Mouse (Mus musculus): ENCODE measurements around the gene Aldh3a2.

Gene Aldh3a2

GRCm38 (mm10) chr11:61273928-61274327, 6.7 kb upstream of the Aldh3a2 start:
- in situ Hi-C loops (cut with MboI, MseI), result no loop called here

GRCm38 (mm10) chr11:61271612-61272011, 4.3 kb upstream of the Aldh3a2 start:
- in situ Hi-C loops (cut with MboI, MseI), result no loop called here

DNA sequence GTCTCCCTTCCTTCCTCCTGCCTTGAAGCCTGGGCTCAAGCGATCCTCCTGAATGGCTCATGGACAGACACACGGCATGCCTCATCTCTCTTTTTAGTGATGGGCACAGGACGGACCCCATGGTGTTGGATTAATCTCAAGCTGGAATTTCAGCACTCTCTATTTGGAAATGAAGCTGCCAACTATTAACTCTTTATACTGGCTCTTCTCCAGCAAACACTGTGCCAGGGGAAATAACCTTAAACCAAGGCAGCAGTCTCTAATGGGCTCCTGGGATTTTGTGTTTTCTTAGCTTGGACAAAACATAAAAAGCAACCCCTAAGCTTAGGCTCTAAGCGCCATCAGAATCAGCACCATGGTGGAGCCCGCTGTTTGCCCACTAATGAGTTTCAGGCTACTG, 3.1 kb upstream of the Aldh3a2 start:
- in situ Hi-C loops (cut with MboI, MseI), result no loop called here

DNA sequence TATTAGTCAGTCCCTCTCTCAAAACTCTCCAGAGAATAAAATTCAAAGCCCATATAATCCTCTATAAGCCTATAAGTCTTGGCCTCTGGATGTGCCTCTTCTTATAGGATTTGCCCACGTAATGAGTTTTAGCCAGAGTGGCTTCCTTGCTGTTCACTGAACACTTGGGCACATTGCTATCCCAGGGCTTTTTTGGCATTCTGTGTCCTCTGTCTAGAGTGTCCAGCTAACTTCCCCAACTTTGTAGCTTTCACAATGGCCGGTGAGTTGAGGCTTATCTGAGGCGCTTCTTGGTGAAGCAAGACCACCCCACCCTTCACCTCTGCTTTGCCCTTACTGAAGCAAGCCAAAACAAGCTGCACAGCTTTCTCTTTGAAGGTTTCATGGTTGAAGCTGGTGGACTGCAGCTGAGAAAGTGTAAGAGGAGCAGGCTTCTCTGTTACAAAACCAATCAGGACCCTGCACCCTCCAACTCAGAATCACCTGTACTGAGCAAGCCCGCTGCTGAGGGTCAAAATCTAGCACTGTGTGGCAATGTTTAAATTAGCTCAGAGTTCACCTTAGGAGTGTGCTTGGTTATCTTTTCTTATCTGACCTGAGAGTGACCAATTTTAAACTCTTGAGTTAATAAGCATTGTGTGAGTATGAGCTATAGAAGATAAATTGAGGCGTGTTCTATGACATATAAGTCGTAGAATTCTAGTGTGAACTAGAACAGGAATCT, 1.5 kb upstream of the Aldh3a2 start:
- in situ Hi-C loops (cut with MboI, MseI), result no loop called here

GRCm38 (mm10) chr11:61263841-61264240, 3.4 kb downstream of the Aldh3a2 start:
- in situ Hi-C loops (cut with MboI, MseI), result no loop called here

DNA sequence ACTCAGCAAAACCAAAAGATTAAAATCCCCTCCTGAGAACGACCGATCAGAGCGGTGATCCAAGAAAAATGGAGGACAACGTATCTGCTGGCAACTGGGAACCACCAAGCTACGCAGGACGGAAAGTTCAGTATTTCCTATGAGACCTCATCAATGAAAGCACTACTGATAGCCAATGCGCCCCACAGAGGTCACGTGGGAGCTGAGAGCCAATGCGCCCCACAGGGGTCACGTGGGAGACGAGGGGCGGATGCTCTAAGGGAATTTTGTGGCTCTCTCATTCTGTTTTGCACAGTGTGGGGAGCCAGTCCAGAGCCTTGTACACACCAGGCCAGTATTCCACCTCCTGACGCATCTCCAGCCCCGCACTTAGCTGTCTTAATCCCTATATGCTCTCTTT, 4.7 kb downstream of the Aldh3a2 start:
- in situ Hi-C loops (cut with MboI, MseI), result no loop called here

DNA sequence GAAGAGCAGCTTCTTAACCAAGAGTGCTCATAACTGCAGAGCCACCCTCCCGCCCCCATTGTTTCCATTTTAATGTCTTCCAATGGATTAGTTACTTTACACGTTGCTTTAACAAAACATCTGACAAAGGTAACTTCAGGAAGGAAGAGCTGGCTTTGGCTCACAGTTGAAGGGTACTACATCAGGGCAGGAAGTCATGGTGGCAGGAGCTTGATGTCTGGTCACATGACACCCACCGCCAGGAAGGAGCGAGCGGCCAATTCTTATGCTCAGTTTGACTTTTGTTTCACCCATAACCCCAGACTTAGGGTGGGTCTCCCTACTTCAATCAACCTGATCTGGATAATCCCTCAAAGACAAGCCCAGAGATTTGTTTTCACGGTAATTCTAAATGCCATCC, 8.2 kb downstream of the Aldh3a2 start:
- in situ Hi-C loops (cut with MboI, MseI), result no loop called here

DNA sequence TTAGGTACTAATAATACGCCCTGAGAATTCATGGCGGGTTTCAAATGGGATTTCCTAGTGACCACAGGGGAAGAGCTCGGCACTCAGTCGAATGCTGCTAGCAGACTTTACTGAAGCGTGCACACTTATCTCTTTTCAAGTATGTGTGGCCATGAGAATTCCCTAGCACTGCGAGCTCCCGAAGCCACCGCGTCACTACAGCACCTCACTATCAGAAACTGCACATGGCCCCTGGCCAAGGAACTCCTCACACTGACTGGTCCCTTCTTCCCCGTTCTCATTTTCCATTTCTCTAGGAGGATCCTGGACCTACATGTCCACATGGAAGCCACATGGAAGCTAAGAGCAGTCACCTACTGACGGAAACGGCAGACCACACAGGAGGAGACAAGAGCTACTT, 14.5 kb downstream of the Aldh3a2 start:
- in situ Hi-C loops (cut with MboI, MseI), result no loop called here

DNA sequence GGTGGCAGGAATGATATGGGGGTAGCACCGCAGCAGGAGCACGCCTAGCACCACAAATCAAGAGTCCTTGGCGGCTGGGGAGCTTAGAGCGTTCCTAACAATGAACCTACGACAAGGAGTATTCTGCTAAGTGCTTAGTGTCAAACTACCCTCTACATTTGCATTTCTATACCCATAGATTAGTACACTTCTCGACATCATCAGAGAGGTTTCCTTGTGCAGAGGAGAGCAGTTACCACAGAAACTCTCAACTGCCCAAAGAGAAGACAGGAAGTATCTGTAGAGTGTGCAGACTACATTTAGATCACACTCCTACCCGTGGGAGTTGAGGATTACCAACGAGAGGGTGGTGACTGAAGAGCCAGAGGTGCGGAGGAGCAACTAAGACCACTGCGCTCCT, 15.5 kb downstream of the Aldh3a2 start:
- in situ Hi-C loops (cut with MboI, MseI), result no loop called here

GRCm38 (mm10) chr11:61244406-61244805, 22.9 kb downstream of the Aldh3a2 start:
- in situ Hi-C loops (cut with MboI, MseI), result no loop called here

GRCm38 (mm10) chr11:61236015-61236414, 31.2 kb downstream of the Aldh3a2 start:
- in situ Hi-C loops (cut with MboI, MseI), result no loop called here

- in situ Hi-C loops (cut with MboI, MseI), result no loop called here
Observed at GRCm38 (mm10) chr11:61234174-61234573, 33.1 kb downstream of the Aldh3a2 start.

DNA sequence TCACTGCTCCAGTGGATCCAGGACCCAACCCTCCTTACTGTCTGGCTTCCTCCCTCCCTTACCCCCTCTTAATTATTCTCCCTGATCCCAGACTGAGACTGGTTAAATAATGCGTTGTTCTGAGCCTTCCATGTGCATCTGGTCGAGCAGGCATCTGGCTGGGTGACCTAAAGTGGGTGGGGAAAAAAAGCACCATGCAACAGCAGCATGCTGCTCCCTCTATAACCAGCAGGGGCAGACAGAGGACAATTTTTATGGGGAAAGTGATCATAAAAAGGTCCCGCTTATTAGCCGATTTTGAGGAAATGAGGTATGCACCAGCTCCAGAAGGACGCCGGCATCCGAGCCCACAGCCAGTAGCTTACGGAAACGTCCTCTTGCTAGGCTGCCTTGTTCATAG, 35.9 kb downstream of the Aldh3a2 start:
- in situ Hi-C loops (cut with MboI, MseI), result no loop called here

DNA sequence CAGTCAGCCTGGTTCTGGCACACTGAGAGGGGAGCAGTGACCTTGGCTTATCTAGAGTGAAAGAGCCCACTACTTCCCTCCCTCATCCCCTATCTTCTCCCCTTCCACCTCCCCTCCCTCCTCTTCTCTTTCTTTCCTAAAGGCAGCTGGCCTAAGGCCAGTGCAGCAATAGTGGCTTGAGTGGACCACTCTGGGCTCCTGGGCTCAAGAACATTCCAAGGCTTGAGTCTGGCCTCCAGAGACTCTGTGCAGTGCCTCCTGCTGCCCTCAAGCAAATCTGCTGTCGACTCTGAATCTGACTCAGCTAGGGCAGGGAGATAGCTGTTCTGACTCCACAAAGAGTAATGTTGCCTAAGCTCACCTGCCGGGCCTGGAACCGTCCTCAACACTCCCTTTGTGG, 38.9 kb downstream of the Aldh3a2 start:
- in situ Hi-C loops (cut with MboI, MseI), result no loop called here

GRCm38 (mm10) chr11:61227816-61228215, 39.4 kb downstream of the Aldh3a2 start:
- in situ Hi-C loops (cut with MboI, MseI), result no loop called here

- in situ Hi-C loops (cut with MboI, MseI), result no loop called here
Observed at GRCm38 (mm10) chr11:61225941-61226412, 41.3 kb downstream of the Aldh3a2 start.

DNA sequence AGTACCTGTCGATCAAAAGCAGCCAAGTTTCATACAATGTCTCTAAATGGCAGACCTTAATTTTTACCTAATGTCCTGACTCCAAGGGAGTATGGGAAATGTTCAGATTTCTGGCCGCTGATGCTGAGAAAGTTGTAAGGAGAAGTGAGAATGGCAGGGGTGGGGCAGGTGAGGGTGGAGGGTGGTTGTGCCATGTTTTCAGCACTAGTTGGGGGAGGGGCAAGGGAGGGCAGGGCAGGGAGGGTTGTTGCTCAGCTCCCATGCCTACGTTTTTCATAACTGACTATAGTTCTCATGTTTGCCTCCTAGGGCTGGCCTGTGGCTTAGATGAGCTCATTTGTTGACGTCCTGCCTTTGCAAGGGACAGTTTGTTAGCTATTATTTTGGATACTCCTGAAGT, 41.8 kb downstream of the Aldh3a2 start:
- in situ Hi-C loops (cut with MboI, MseI), result no loop called here

DNA sequence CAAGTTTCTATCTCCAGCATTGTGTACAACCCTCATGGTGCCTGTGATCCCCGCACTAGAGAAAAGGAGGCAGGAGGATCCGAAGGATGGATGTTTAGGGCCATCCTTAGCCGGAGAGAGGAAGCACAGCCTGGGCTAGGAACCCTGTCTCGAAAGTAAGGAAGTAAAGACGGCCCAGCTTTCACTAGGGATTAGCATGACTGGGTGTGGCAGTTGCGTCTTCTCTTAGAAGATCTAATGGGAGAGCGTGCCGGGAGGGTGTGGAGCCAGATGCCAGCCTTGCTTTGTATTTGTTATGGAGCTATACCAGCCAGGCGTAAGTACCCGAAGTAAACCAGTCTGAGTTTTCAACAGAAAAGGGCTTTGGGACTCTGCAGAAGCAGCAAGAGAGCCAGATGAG, 42.4 kb downstream of the Aldh3a2 start:
- in situ Hi-C loops (cut with MboI, MseI), result loop anchor here (25.0 kb wide), 1 partner anchor 162 kb away; the partner anchor contains the start of gene Slc47a1

GRCm38 (mm10) chr11:61224234-61224744, 43.0 kb downstream of the Aldh3a2 start:
- in situ Hi-C loops (cut with MboI, MseI), result loop anchor here (25.0 kb wide), 1 partner anchor 163 kb away; the partner anchor contains the start of gene Slc47a1

DNA sequence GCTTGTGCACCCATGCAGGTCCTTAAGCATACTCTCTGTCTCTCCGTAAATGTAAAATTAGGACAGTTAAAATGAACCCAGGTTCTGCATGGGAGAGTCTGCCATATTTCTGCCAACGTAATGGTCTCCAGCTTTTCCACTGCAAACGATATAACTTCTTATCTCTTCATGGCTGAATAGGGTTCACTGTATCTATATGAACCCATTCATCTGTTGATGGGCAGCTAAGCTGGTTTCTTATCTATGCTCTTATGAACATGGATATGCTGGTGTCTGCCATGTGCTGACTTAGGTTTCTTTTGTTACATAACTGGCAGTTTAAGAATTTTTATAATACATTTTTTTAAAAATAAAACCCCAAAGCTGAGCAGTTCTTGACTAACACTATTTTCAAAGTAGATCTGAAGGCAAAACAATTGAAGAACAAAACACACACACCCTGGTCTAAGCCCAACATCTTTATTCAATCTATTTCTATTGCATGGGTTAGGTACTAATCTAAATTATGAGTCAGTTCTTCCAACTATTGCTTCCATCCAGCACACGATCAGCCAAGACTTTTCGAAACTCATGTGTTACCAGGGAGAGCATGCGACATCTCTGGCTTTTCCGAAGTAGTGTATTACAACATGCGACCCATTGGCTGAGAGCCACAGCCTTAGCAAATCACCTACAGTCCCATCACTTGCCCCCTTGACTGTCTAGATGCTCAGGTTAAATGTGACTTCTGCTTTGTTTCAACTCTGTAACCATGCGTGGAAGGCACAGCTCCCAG, 44.1 kb downstream of the Aldh3a2 start:
- in situ Hi-C loops (cut with MboI, MseI), result loop anchor here (25.0 kb wide), 1 partner anchor 164 kb away; the partner anchor contains the start of gene Slc47a1

- in situ Hi-C loops (cut with MboI, MseI), result loop anchor here (25.0 kb wide), 1 partner anchor 165 kb away; the partner anchor contains the start of gene Slc47a1
Observed at GRCm38 (mm10) chr11:61222007-61222406, 45.3 kb downstream of the Aldh3a2 start.

GRCm38 (mm10) chr11:61220156-61220881, 46.9 kb downstream of the Aldh3a2 start:
- in situ Hi-C loops (cut with MboI, MseI), result loop anchor here (25.0 kb wide), 1 partner anchor 167 kb away; the partner anchor contains the start of gene Slc47a1

Measured in T-helper 1 cell (primary cell).